Mouse (Mus musculus): Measurements from ENCODE around the gene Pard3.

The Pard3 gene

GRCm38 (mm10) chr8:127361796-127362195 is 298.1 kb downstream of the Pard3 start:
- no peak for DNase-seq

- DNase-seq, result no peak
Observed at GRCm38 (mm10) chr8:127368347-127368746, 304.7 kb downstream of the Pard3 start.

GRCm38 (mm10) chr8:127371326-127371949 is 307.7 kb downstream of the Pard3 start:
- DNase-seq, result no peak

GRCm38 (mm10) chr8:127377775-127378174 is 314.1 kb downstream of the Pard3 start:
- no peak for DNase-seq

- peak; percentile 49 for DNase-seq
Observed at GRCm38 (mm10) chr8:127378994-127379858, 315.5 kb downstream of the Pard3 start.

GRCm38 (mm10) chr8:127381259-127381658 is 317.6 kb downstream of the Pard3 start:
- DNase-seq, result no peak

GRCm38 (mm10) chr8:127392700-127393099 is 329.0 kb downstream of the Pard3 start:
- no peak for DNase-seq

- no peak for DNase-seq
Observed at GRCm38 (mm10) chr8:127395488-127395887, 331.8 kb downstream of the Pard3 start.

GRCm38 (mm10) chr8:127405815-127406214 is 342.1 kb downstream of the Pard3 start:
- DNase-seq, result no peak

GRCm38 (mm10) chr8:127410606-127411005 is 346.9 kb downstream of the Pard3 start:
- DNase-seq, result no peak

GRCm38 (mm10) chr8:127411190-127411848 is 347.6 kb downstream of the Pard3 start:
- no peak for DNase-seq

- no peak for DNase-seq
Observed at GRCm38 (mm10) chr8:127423021-127423420, 359.3 kb downstream of the Pard3 start.

GRCm38 (mm10) chr8:127424211-127424916 is 360.7 kb downstream of the Pard3 start:
- no peak for DNase-seq

- DNase-seq, result peak; percentile 32
Observed at GRCm38 (mm10) chr8:127426857-127427256, 363.2 kb downstream of the Pard3 start.

GRCm38 (mm10) chr8:127428004-127428403 is 364.3 kb downstream of the Pard3 start:
- DNase-seq, result no peak

- DNase-seq, result no peak
Observed at GRCm38 (mm10) chr8:127431236-127431635, 367.5 kb downstream of the Pard3 start.

- no peak for DNase-seq
Observed at GRCm38 (mm10) chr8:127435975-127436374, 372.3 kb downstream of the Pard3 start.

- DNase-seq, result no peak
Observed at GRCm38 (mm10) chr8:127437613-127438235, 374.0 kb downstream of the Pard3 start.

- DNase-seq, result peak; percentile 62
Observed at GRCm38 (mm10) chr8:127438625-127439391, 375.1 kb downstream of the Pard3 start.

GRCm38 (mm10) chr8:127439392-127440160 is 375.9 kb downstream of the Pard3 start:
- DNase-seq, result peak; percentile 67

All from layer of hippocampus, adult 9-11 months (tissue).